Mouse (Mus musculus) midbrain, postnatal 0 days (tissue): Measurements from ENCODE around the gene Gm21981. TPM values are rescaled to one million over a fixed set of nuclear protein-coding genes. Genes with fewer than 3 reads are reported as not detected.

ENCODE experiments used
- ATAC-seq: fragments of 200-750 bp; cut with Nextera tagmentation; 2 replicates; pipeline ENCODE4 v1.8.0; 2017; ENCODE audit warnings: moderate number of reproducible peaks, mild to moderate bottlenecking, moderate TSS enrichment, moderate library complexity; ENCODE audit not compliant: low FRiP score
- DNase-seq: peaks from one replicate; pipeline ENCODE4 v3.0.0-alpha.2; 2015; ENCODE audit warnings: low spot score
- H3K27ac ChIP-seq: fragments of 300-500 bp; sonication (generic); 2 replicates; pipeline ENCODE4 v1.5.1; 2014; ENCODE audit warnings: low read depth, mild to moderate bottlenecking, low read length, mixed read lengths
- H3K27me3 ChIP-seq: fragments of 300-500 bp; sonication (generic); 2 replicates; pipeline ENCODE4 v1.6.1; 2014; ENCODE audit warnings: low read length, control low read depth, mixed read lengths; ENCODE audit not compliant: insufficient read depth
- H3K36me3 ChIP-seq: fragments of 300-500 bp; sonication (generic); 2 replicates; pipeline ENCODE4 v1.6.1; 2014; ENCODE audit warnings: low read length, control low read depth, mixed read lengths; ENCODE audit not compliant: insufficient read depth
- H3K4me1 ChIP-seq: fragments of 300-500 bp; sonication (generic); 2 replicates; pipeline ENCODE4 v1.6.1; 2014; ENCODE audit warnings: mild to moderate bottlenecking, control low read depth, antibody characterized with exemption, low read length, mixed read lengths; ENCODE audit not compliant: insufficient read depth
- H3K4me2 ChIP-seq: fragments of 300-500 bp; sonication (generic); 2 replicates; pipeline ENCODE4 v1.6.1; 2014; ENCODE audit warnings: low read depth, mild to moderate bottlenecking, low read length, mixed read lengths; ENCODE audit not compliant: poor library complexity, severe bottlenecking
- H3K4me3 ChIP-seq: fragments of 300-500 bp; sonication (generic); 2 replicates; pipeline ENCODE4 v1.5.1; 2014; ENCODE audit warnings: low read depth, mild to moderate bottlenecking, low read length, moderate library complexity
- H3K9ac ChIP-seq: fragments of 300-500 bp; sonication (generic); replicated peaks from 2 replicates; pipeline ENCODE4 v1.6.1; 2014; ENCODE audit warnings: mild to moderate bottlenecking, low read length, moderate library complexity, mixed read lengths; ENCODE audit not compliant: poor library complexity, severe bottlenecking
- H3K9me3 ChIP-seq: fragments of 300-500 bp; sonication (generic); 2 replicates; pipeline ENCODE4 v1.6.1; 2016; ENCODE audit warnings: low read length, control low read depth
- CTCF ChIP-seq: IDR thresholded peaks from 2 replicates; pipeline ENCODE4 v1.5.1; 2016; ENCODE audit warnings: antibody characterized with exemption, mild to moderate bottlenecking
- WGBS: fragments of 180-500 bp; shearing (Covaris S2); extraction: QIAGEN DNeasy Blood & Tissue Kit; methylation state at CpG from one replicate; pipeline ENCODE4 v1.1.7; 2014; 5-methylcytosine and 5-hydroxymethylcytosine counted together
- polyA plus RNA-seq: library from polyadenylated mRNA; unstranded; fragments of >200 nt; fragmentation: Nextera tagmentation; extraction: Ambion mirVana; gene quantifications from 2 replicates; pipeline ENCODE4 v1.2.1, GENCODE M21; 2015
- total RNA-seq: library from RNA; depleted of rRNA; stranded (reverse); fragments of >200 nt; gene quantifications from 2 replicates; pipeline ENCODE4 v1.2.3, GENCODE M21; 2014

The Gm21981 gene
- total and polyA plus RNA-seq, 2 experiments from 2014 or later, result 0.56 to 5.8 TPM

GRCm38 (mm10) chr17:47682836-47683235 lies 11.4 kb downstream of the Gm21981 start:
- ATAC-seq, result no peak
- WGBS, result 91% methylated on average over 4 of the region's 4 CpGs
- H3K4me2 ChIP-seq, result no peak overlapping the region
- H3K4me3 ChIP-seq, result no peak overlapping the region
- no peaks in the 10 kb centered on the region for H3K9me3 ChIP-seq
- H3K4me1 ChIP-seq, result peaks cover 5% of the 10 kb centered on the region; the same call in 1 of the 2 replicates
- no peaks in the 10 kb centered on the region for H3K27me3 ChIP-seq
- no peak overlapping the region for H3K9ac ChIP-seq
- no peak overlapping the region for H3K27ac ChIP-seq
- no peak for TF ChIP-seq CTCF
- peaks cover 52% of the 10 kb centered on the region for H3K36me3 ChIP-seq
- no peak for DNase-seq

GRCm38 (mm10) chr17:47678702-47679101 lies 15.6 kb downstream of the Gm21981 start:
- no peak for TF ChIP-seq CTCF
- Histone ChIP-seq H3K9ac (no peak overlapping the region), H3K4me2 (no peak overlapping the region), H3K27me3 (no peaks in the 10 kb centered on the region), H3K27ac (no peak overlapping the region), H3K4me3 (no peak overlapping the region), H3K9me3 (no peaks in the 10 kb centered on the region), H3K36me3 (peaks cover 50% of the 10 kb centered on the region), H3K4me1 (no peaks in the 10 kb centered on the region)
- DNase-seq, result no peak
- WGBS, result 90% methylated on average over 5 of the region's 5 CpGs
- no peak for ATAC-seq

DNA sequence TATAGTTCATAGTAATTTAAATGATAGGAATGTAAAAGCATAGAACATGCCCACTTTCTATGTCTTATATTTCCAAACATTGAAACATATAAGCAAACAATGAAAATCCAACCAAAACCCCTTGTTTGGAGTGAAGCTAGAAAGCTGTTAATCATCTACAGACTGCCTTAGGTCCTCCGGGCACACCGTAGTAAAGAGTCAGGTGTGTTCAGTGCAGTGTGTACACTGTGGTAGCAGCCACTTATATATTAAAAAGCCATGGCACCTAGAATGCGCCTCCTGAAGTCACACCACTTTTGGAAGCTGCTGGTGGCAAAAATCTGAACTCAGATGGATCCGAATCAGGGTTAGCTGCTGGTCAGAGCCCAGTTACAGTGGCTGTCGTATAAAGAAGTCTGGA lies 16.0 kb downstream of the Gm21981 start:
- H3K4me3 ChIP-seq, result no peak overlapping the region
- no peak overlapping the region for H3K4me2 ChIP-seq
- no peaks in the 10 kb centered on the region for H3K4me1 ChIP-seq
- H3K27me3 ChIP-seq, result no peaks in the 10 kb centered on the region
- no peak for ATAC-seq
- H3K9ac ChIP-seq, result no peak overlapping the region
- DNase-seq, result no peak
- H3K27ac ChIP-seq, result no peak overlapping the region
- WGBS, result over 99% methylated on average over 5 of the region's 5 CpGs
- peaks cover 48% of the 10 kb centered on the region for H3K36me3 ChIP-seq
- no peaks in the 10 kb centered on the region for H3K9me3 ChIP-seq
- TF ChIP-seq CTCF, result no peak

DNA sequence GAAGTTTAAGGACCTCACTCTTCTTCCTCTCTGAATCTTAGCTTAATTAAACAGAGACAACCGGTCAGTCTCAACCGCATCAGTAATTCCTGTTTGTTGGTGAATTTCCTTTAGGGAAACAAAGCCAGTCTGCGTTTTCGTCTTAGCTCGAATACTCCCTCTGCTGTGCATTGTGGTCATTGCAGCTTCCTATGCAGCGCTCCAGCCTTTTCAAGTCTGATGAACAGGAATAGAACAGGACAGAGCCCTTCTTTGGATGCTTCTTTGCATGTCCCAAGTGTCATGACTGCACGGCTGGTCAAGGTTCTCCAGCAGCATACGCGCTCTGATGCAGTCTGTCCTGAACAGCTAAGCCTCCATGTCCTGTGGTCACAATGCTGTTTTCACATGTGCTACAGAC lies 17.7 kb downstream of the Gm21981 start:
- H3K27me3 ChIP-seq, result no peaks in the 10 kb centered on the region
- ATAC-seq, result no peak
- peak; percentile 82 for DNase-seq
- H3K4me1 ChIP-seq, result no peaks in the 10 kb centered on the region
- peak; percentile 94 for TF ChIP-seq CTCF
- 16% methylated on average over 9 of the region's 9 CpGs for WGBS
- H3K4me3 ChIP-seq, result no peak overlapping the region
- no peak overlapping the region for H3K4me2 ChIP-seq
- H3K9me3 ChIP-seq, result no peaks in the 10 kb centered on the region
- no peak overlapping the region for H3K9ac ChIP-seq
- peaks cover 40% of the 10 kb centered on the region for H3K36me3 ChIP-seq
- no peak overlapping the region for H3K27ac ChIP-seq

- WGBS, result 8% methylated on average over 55 of the region's 68 CpGs
- peak overlapping the region; percentile 30; the same call in 1 of the 2 replicates for H3K9ac ChIP-seq
- peaks cover 4% of the 10 kb centered on the region; the same call in 1 of the 2 replicates for H3K4me1 ChIP-seq
- DNase-seq, result peak; percentile 67
- peak; percentile 38 for TF ChIP-seq CTCF
- peak overlapping the region; percentile 57 for H3K4me2 ChIP-seq
- H3K36me3 ChIP-seq, result peaks cover 11% of the 10 kb centered on the region
- no peaks in the 10 kb centered on the region for H3K27me3 ChIP-seq
- no peak overlapping the region for H3K27ac ChIP-seq
- peak overlapping the region; percentile 32 for H3K4me3 ChIP-seq
- ATAC-seq, result 0 out of 2 replicates have a peak, but pooled peaks have one; percentile 28
- H3K9me3 ChIP-seq, result no peaks in the 10 kb centered on the region
These were observed 21.7 kb downstream of the Gm21981 start for GRCm38 (mm10) chr17:47672311-47673111.

- peak overlapping the region; percentile 32; the same call in 1 of the 2 replicates for H3K4me3 ChIP-seq
- peaks cover 9% of the 10 kb centered on the region for H3K36me3 ChIP-seq
- 25% methylated on average over 14 of the region's 14 CpGs for WGBS
- H3K4me2 ChIP-seq, result peak overlapping the region; percentile 57
- H3K9ac ChIP-seq, result 0 out of 2 replicates have a peak overlapping the region, but pooled peaks have one; percentile 30
- H3K4me1 ChIP-seq, result peaks cover 4% of the 10 kb centered on the region; the same call in 1 of the 2 replicates
- H3K9me3 ChIP-seq, result no peaks in the 10 kb centered on the region
- H3K27me3 ChIP-seq, result no peaks in the 10 kb centered on the region
- no peak for TF ChIP-seq CTCF
- H3K27ac ChIP-seq, result no peak overlapping the region
- ATAC-seq (0 out of 2 replicates have a peak, but pooled peaks have one; percentile 55), DNase-seq (peak; percentile 17)
These were observed 22.3 kb downstream of the Gm21981 start for GRCm38 (mm10) chr17:47671988-47672310.
